Mouse (Mus musculus) hindbrain, embryonic 15.5 days (tissue): ENCODE results near the gene Cmtm6. TPM values are rescaled to one million over a fixed set of nuclear protein-coding genes. Genes with fewer than 3 reads are reported as not detected.

Source experiments
- ATAC-seq: fragments of 200-750 bp; cut with Nextera tagmentation; 2 replicates; pipeline ENCODE4 v1.8.0; 2017; ENCODE audit warnings: low read depth, moderate number of reproducible peaks, moderate TSS enrichment; ENCODE audit not compliant: low FRiP score
- H3K27ac ChIP-seq: fragments of 300-500 bp; sonication (generic); replicated peaks from 2 replicates; pipeline ENCODE4 v1.5.1; 2015; ENCODE audit warnings: mild to moderate bottlenecking, inconsistent platforms
- H3K27me3 ChIP-seq: fragments of 300-500 bp; sonication (generic); 2 replicates; pipeline ENCODE4 v1.6.1; 2015; ENCODE audit warnings: control low read depth, inconsistent platforms
- H3K36me3 ChIP-seq: fragments of 300-500 bp; sonication (generic); 2 replicates; pipeline ENCODE4 v1.6.1; 2015; ENCODE audit warnings: control low read depth, inconsistent platforms
- H3K4me1 ChIP-seq: fragments of 300-500 bp; sonication (generic); replicated peaks from 2 replicates; pipeline ENCODE4 v1.6.1; 2015; ENCODE audit warnings: control low read depth, inconsistent platforms
- H3K4me2 ChIP-seq: fragments of 300-500 bp; sonication (generic); 2 replicates; pipeline ENCODE4 v1.6.1; 2015; ENCODE audit warnings: moderate library complexity, mild to moderate bottlenecking, inconsistent platforms
- H3K4me3 ChIP-seq: fragments of 300-500 bp; sonication (generic); 2 replicates; pipeline ENCODE4 v1.5.1; 2015; ENCODE audit warnings: mild to moderate bottlenecking, inconsistent platforms
- H3K9ac ChIP-seq: fragments of 300-500 bp; sonication (generic); 2 replicates; pipeline ENCODE4 v1.6.1; 2015; ENCODE audit warnings: inconsistent platforms
- H3K9me3 ChIP-seq: fragments of 300-500 bp; sonication (generic); 2 replicates; pipeline ENCODE4 v1.6.1; 2016; ENCODE audit warnings: control low read depth, inconsistent platforms
- WGBS: fragments of 180-500 bp; shearing (Covaris S2); methylation state at CpG from one replicate; pipeline ENCODE4 v1.1.7; 2015; 5-methylcytosine and 5-hydroxymethylcytosine counted together
- polyA plus RNA-seq: library from polyadenylated mRNA; unstranded; fragments of >200 nt; fragmentation: Nextera tagmentation; extraction: Ambion mirVana; gene quantifications from 2 replicates; pipeline ENCODE4 v1.2.1, GENCODE M21; 2015

The Cmtm6 gene
- polyA plus RNA-seq, 1 experiment from 2014 or later = 18.0 TPM

- no peaks in the 10 kb centered on the region for H3K36me3 ChIP-seq
- H3K4me1 ChIP-seq = peaks cover 19% of the 10 kb centered on the region
- no peak overlapping the region for H3K4me2 ChIP-seq
- no peak overlapping the region for H3K27ac ChIP-seq
- no peak for ATAC-seq
- no peaks in the 10 kb centered on the region for H3K9me3 ChIP-seq
- H3K27me3 ChIP-seq = peaks cover 8% of the 10 kb centered on the region; the same call in 1 of the 2 replicates
- 89% methylated on average over 6 of the region's 6 CpGs for WGBS
- H3K4me3 ChIP-seq = no peak overlapping the region
- H3K9ac ChIP-seq = no peak overlapping the region
These were observed 46.5 kb downstream of the Cmtm6 start for GRCm38 (mm10) chr9:114777178-114778046.

GRCm38 (mm10) chr9:114778047-114778390 is 47.1 kb downstream of the Cmtm6 start:
- H3K4me2 ChIP-seq = no peak overlapping the region
- no peak overlapping the region for H3K27ac ChIP-seq
- no peaks in the 10 kb centered on the region for H3K9me3 ChIP-seq
- no peak for ATAC-seq
- WGBS = 86% methylated on average over 7 of the region's 7 CpGs
- no peak overlapping the region for H3K4me3 ChIP-seq
- no peak overlapping the region for H3K9ac ChIP-seq
- H3K4me1 ChIP-seq = peaks cover 19% of the 10 kb centered on the region
- peaks cover 8% of the 10 kb centered on the region; the same call in 1 of the 2 replicates for H3K27me3 ChIP-seq
- no peaks in the 10 kb centered on the region for H3K36me3 ChIP-seq

GRCm38 (mm10) chr9:114778877-114779276 is 48.0 kb downstream of the Cmtm6 start:
- Histone ChIP-seq H3K9me3 (no peaks in the 10 kb centered on the region), H3K4me3 (no peak overlapping the region), H3K4me1 (peaks cover 19% of the 10 kb centered on the region), H3K9ac (no peak overlapping the region), H3K36me3 (no peaks in the 10 kb centered on the region), H3K27me3 (peaks cover 8% of the 10 kb centered on the region; the same call in 1 of the 2 replicates), H3K4me2 (no peak overlapping the region), H3K27ac (no peak overlapping the region)
- WGBS = 87% methylated on average over 7 of the region's 7 CpGs
- no peak for ATAC-seq

GRCm38 (mm10) chr9:114779984-114780745 is 49.2 kb downstream of the Cmtm6 start:
- Histone ChIP-seq H3K27ac (no peak overlapping the region), H3K4me3 (peak overlapping the region; percentile 43; the same call in 1 of the 2 replicates), H3K36me3 (no peaks in the 10 kb centered on the region), H3K4me1 (peaks cover 19% of the 10 kb centered on the region), H3K9ac (0 out of 2 replicates have a peak overlapping the region, but pooled peaks have one; percentile 2), H3K4me2 (peak overlapping the region; percentile 78), H3K9me3 (no peaks in the 10 kb centered on the region), H3K27me3 (peaks cover 8% of the 10 kb centered on the region; the same call in 1 of the 2 replicates)
- no peak for ATAC-seq
- WGBS = 40% methylated on average over 23 of the region's 23 CpGs

- Histone ChIP-seq H3K27me3 (peaks cover 8% of the 10 kb centered on the region; the same call in 1 of the 2 replicates), H3K36me3 (no peaks in the 10 kb centered on the region), H3K9ac (peak overlapping the region; percentile 36), H3K9me3 (no peaks in the 10 kb centered on the region), H3K4me2 (peak overlapping the region; percentile 78), H3K27ac (no peak overlapping the region), H3K4me1 (peaks cover 22% of the 10 kb centered on the region), H3K4me3 (peak overlapping the region; percentile 43)
- ATAC-seq = peak; percentile 39; the same call in 1 of the 2 replicates
- WGBS = 3% methylated on average over 38 of the region's 38 CpGs
These were observed 50.0 kb downstream of the Cmtm6 start for GRCm38 (mm10) chr9:114780746-114781525.

GRCm38 (mm10) chr9:114781526-114782212 is 50.8 kb downstream of the Cmtm6 start, which contains the start of gene Cmtm7:
Gene Cmtm7 (minus strand): TSS chr9:114781856.
- H3K36me3 ChIP-seq = no peaks in the 10 kb centered on the region
- ATAC-seq = peak; percentile 62; the same call in 1 of the 2 replicates
- peak within 1 kb of the TSS; percentile 36 for H3K9ac ChIP-seq
- no peak within 1 kb of the TSS for H3K27ac ChIP-seq
- H3K4me2 ChIP-seq = peak within 1 kb of the TSS; percentile 78
- 2% methylated on average over 54 of the region's 54 CpGs for WGBS
- H3K27me3 ChIP-seq = peaks cover 8% of the 10 kb centered on the region; the same call in 1 of the 2 replicates
- peak within 1 kb of the TSS; percentile 43 for H3K4me3 ChIP-seq
- H3K9me3 ChIP-seq = no peaks in the 10 kb centered on the region
- peaks cover 22% of the 10 kb centered on the region for H3K4me1 ChIP-seq

GRCm38 (mm10) chr9:114785432-114786125 is 54.7 kb downstream of the Cmtm6 start:
- H3K9ac ChIP-seq = no peak overlapping the region
- H3K36me3 ChIP-seq = no peaks in the 10 kb centered on the region
- H3K4me1 ChIP-seq = peaks cover 18% of the 10 kb centered on the region
- no peak overlapping the region for H3K4me3 ChIP-seq
- H3K27me3 ChIP-seq = 0 out of 2 replicates have a peak, but pooled peaks cover 3% of the 10 kb centered on the region
- no peak overlapping the region; the same call in 1 of the 2 replicates for H3K4me2 ChIP-seq
- no peak for ATAC-seq
- H3K27ac ChIP-seq = no peak overlapping the region
- no peaks in the 10 kb centered on the region for H3K9me3 ChIP-seq
- WGBS = 15% methylated on average over 16 of the region's 16 CpGs

- WGBS = 97% methylated on average over 5 of the region's 5 CpGs
- Histone ChIP-seq H3K9ac (no peak overlapping the region), H3K4me1 (0 out of 2 replicates have a peak, but pooled peaks cover 3% of the 10 kb centered on the region), H3K27ac (no peak overlapping the region), H3K4me3 (no peak overlapping the region), H3K9me3 (no peaks in the 10 kb centered on the region), H3K27me3 (no peaks in the 10 kb centered on the region), H3K36me3 (no peaks in the 10 kb centered on the region), H3K4me2 (no peak overlapping the region)
- no peak for ATAC-seq
These were observed 56.2 kb downstream of the Cmtm6 start for GRCm38 (mm10) chr9:114787134-114787533.

- no peak overlapping the region for H3K4me3 ChIP-seq
- H3K27me3 ChIP-seq = no peaks in the 10 kb centered on the region
- no peak for ATAC-seq
- no peaks in the 10 kb centered on the region for H3K9me3 ChIP-seq
- H3K4me2 ChIP-seq = no peak overlapping the region
- no peaks in the 10 kb centered on the region for H3K36me3 ChIP-seq
- H3K4me1 ChIP-seq = 0 out of 2 replicates have a peak, but pooled peaks cover 3% of the 10 kb centered on the region
- no peak overlapping the region for H3K27ac ChIP-seq
- 93% methylated on average over 7 of the region's 7 CpGs for WGBS
- H3K9ac ChIP-seq = no peak overlapping the region
These were observed 56.8 kb downstream of the Cmtm6 start for GRCm38 (mm10) chr9:114787716-114788115.

- H3K27ac ChIP-seq = no peak overlapping the region
- H3K4me2 ChIP-seq = no peak overlapping the region
- 0 out of 2 replicates have a peak, but pooled peaks cover 3% of the 10 kb centered on the region for H3K4me1 ChIP-seq
- ATAC-seq = no peak
- WGBS = 93% methylated on average over 8 of the region's 8 CpGs
- no peaks in the 10 kb centered on the region for H3K9me3 ChIP-seq
- H3K4me3 ChIP-seq = no peak overlapping the region
- H3K27me3 ChIP-seq = no peaks in the 10 kb centered on the region
- no peak overlapping the region for H3K9ac ChIP-seq
- no peaks in the 10 kb centered on the region for H3K36me3 ChIP-seq
These were observed 57.8 kb downstream of the Cmtm6 start for GRCm38 (mm10) chr9:114788697-114789096.
